Mouse (Mus musculus) cerebellum, adult 18-20 months (tissue): ENCODE data around the gene Cela2a.

Experiments used
- DNase-seq, 2 experiments: peaks; one replicate each; pipeline ENCODE4 v3.0.0; 2021

Cela2a gene

DNA sequence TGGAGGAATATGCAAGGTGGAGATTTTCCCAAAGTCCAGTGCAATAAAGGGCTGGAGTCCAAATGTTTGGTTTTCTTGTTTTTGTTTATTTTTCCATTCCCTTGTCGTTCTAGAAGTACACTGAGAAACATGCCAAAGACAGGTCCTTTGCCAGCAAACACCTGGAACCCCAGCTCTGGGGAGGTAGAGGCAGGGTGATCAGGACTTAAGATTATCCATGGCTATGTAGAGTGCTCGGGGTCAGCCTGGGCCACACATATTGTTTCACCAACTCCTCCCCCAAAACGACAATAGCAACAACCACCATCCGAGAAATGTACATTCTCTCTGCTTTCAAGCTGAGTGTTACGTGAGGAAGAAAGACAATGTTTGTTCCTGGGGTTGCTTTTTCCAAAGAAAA is at the start of gene Cela2a:
TSS of gene Cela2a (minus strand) at position 101 of the 400 bp plus-strand sequence.
- no peak for DNase-seq

DNA sequence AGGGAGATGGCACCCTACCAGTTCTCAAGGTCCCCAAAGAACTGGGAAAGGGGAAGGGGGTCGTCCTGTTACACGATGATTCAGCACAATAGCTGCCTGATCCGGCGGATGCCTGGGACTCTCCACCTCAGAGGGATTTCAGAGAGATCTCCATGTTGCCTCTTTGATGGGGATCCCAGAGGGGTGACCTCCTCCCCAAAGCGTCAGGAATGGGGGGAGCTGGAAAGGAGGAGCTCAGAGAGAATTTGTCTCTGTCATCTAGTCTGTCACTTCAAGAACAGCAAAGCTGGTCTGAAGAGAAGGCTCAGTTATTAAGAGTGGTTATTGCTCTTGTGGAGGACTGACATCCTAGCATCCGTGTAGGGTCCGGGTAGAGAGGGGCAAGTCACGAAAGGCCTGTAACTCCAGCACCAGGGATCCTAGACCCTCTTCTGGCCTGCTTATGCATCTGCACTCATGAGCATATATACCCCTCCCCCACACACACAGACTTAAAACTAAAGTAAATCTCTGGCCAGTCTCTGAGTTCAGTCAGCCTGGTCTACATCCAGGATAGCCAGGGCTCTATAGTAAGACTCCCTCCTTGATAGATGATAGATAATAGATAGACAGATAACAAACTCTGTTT is 49.6 kb upstream of the Cela2a start:
- no peak for DNase-seq

DNA sequence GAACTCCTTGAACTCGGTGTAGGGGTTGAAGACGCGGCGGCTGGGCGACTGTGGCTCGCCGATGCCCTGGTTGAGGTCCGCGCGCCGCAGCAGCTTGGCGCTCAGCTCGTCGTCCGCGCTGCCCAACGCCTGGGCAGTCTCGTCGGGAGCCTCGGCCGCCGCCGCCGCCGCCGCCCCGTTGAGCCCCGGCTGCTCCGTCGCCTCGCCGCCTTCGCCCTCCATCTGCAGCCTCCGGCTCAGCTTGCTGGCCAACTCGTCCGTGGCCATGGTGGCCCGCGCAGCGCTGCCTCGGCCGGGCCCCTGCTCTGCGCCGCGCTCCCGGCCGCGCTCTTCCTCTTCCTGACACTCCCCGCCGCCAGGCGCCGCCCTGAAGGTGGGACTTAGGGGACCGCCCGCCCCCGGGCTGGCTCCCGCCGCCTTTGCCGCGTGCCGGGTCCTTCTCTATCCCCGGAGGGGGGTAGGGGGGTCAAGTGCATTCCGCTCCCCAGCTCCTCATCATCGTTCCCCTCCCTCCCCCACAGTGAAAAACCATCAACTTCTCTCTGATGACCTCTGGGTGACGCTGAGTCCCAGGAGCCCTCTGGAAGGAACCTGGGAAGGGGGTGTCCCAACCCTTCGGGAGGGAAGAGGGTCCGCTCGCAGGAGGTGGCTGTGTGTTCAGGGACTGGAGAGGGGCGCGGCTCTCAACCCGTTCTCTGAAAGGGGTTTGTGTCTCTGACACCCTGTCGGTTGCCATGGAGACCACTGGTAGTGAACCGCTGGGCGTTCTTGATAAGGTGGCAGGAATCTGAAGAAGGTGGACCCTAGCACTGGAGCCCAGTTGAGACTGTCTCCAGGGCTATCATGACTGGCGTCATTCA is 48.9 kb upstream of the Cela2a start, which contains the start of gene Efhd2:
TSS of gene Efhd2 (minus strand) at position 320 of the 860 bp plus-strand sequence.
- peak; percentile 82 for DNase-seq

DNA sequence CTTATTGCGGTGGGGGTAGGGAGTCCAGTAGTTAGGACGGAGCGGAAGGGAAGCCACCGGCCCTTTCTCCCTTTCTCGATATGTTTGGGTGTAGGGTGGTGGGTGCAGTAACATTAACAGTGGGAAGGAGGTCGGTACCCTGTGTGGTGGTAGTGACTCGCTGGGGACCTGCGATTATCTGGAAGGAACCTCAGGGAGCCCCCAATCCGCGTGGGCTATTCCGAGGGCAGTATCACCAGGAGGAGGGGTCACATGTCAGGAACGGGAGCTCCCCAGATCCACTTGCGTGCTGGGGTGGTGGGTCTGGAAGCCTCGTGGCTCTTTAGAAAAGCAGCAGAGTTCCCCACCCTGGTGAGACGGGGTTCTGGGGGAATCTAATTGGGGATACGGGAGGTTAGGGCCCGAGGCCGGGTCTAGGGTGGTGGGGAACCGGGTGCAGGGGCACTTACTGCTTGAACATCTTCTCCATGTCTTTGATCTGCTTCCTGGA is 48.2 kb upstream of the Cela2a start:
- DNase-seq: no peak

DNA sequence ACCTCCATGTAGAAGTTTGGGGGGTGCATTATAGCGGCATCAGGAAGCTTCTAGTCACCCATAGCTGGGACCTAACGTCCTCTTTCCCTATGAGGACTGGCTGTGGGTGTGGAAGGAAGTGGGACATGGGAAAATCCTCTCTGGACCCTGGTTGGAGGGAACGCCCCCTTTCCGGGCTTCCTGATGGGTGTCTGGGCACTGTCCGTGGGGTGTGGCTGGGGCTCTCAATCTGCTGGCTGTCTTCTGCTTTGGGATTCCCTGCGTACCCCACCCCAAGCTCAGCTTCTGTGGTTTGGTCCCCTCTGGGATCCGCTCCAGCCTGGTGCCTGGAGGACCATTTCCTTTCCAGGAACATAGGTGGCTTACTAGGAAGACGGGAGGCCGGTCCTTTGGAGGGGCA is 47.0 kb upstream of the Cela2a start:
- peak in 1 of 2 experiments; percentile 26 for DNase-seq

DNA sequence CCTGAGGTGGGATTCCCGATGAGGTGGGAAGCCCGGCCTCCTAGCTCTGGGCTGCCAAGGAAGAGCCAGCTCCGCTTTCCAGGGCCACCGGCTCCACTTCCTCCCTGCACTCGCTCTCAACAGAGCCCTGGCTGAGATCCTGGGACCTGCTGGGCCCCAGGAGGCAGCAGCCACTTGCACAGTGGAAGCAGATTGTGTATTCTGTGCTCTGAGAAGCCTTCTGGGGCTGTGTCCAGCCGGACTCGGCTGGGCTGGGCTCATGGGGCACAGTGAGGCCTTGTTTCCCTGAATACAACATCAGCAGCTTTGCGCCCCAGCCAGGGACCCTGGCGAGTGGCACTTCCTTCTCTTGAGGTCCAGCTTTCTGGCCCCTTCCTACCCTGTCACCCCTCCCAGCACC is 45.9 kb upstream of the Cela2a start:
- DNase-seq: peak; percentile 71 to 74

DNA sequence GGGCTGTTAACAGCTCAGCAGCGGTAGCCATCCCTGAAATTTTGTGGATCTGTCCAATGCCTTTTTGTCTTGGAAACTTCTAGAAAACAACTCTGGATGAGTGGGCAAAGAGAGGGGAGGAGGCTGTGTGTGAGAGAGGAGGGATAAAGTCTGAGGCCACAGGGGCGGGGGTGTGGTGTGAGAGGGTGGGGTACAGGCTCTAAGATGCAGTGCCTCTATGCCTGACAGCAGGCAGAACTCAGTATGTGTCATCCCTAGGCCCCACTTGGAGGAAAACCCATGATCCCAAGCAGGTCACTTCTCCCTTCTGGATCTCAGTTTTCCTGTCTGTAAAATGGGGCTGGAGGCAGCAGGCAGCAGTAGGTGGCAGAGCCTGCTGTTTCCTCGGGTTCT is 45.4 kb upstream of the Cela2a start:
- DNase-seq: no peak

DNA sequence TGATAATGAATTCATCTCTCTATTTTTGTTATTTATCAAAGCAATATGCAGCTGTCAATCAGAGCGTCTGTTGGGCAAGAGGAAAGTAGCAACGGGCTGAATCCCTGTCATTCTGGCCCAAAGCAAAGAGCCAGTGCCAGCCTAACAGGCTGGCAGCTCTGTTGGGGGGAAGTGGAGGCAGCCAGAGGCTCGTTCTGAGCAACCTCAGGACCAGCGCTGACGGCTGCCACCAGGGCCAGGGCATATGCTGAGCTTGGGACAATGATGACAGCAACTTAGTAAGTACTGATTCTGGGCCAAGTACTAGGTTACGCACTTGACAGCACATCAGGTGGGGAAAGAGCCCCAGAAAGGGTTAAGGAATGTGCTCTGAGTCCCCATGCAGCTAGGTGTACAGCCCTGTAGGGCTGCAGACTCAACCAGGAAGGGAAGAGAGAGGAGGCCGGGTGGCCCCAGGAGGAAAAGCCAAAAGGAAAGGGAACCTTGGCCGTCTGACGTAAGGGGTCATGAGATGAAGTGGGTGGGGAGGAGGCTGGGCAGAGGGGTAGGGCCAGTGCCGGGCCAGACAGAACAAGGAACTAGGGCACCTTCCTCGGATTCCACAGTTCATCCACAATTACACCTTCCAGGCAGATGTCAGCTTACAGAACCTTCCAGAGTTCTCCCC is 44.8 kb upstream of the Cela2a start:
- peak; percentile 59 to 70 for DNase-seq

DNA sequence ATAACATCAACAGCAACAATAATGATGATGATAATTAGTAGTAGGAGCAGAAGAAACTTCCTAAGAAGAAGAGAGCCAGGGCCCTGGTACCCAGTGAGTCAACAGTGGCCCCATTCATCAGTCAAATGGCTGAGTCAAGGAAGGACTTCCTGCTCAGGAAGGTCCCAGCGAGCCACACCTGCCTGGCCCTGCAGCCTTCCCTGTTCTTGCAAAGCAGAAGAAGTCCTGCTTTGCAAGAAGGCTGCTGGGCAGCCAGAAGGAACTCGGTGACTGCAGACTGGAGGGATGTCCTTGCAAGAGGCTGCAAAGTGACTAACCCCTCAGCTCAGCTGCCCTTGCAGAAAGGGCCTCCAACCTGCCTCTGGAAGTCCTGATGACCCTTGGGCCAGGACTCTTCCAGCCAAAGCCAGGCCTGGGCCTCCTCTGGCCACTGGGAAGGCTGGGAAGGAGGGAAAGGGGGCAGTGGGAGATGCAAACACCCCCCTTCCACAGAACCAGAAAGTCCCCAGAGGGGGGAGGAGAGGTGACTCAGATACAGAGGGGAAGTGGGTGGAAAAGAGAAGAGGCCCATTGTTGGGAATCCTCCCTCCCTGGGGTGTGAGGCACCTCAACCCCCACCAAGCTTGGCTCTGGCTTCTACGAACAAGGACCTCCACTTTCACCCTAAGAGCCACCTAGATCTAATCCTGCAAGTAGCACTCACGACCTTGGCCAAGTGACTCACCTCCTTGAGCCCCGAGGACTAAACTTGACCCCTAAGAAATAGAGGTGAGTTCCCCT is 43.7 kb upstream of the Cela2a start:
- no peak for DNase-seq

DNA sequence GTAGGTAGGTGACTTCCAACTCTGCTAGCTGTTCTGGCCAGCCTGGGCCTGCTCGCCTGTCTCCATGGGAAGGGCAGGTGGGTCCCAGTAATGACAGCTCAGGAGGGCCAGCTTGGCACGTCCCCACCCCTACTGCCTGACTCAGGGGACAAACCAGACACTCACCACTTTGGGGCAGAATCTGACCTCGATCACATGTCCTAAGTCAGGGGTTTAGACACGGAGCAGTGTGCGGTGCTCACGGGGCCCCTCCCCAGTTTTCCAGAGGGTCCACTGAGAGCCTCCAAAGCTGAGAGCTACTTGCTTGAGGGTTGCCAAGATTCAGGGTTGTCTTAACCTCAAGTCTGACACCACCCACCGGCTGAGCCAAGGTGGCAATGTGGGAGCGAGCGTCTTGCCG is 42.1 kb upstream of the Cela2a start:
- DNase-seq: no peak

DNA sequence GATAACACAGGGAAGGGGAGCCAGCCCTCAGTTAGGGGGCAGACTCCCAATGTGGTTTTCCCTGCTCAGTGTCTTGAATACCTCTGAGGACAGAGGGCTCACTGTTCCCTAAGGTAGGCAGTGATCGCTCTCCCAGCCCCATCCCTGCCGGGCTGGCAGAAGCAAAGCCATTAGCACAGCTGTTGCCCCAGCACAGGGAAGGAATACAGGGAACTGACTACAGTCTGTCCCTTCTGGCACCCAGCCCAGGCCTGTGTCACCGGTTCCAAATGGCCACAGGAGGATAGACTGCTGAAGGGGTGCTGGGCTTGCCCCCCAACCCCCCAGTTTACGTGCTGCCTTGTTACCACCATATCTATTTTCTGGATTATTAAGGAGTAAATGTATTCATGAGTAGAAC is 41.5 kb upstream of the Cela2a start:
- peak; percentile 54 to 56 for DNase-seq

DNA sequence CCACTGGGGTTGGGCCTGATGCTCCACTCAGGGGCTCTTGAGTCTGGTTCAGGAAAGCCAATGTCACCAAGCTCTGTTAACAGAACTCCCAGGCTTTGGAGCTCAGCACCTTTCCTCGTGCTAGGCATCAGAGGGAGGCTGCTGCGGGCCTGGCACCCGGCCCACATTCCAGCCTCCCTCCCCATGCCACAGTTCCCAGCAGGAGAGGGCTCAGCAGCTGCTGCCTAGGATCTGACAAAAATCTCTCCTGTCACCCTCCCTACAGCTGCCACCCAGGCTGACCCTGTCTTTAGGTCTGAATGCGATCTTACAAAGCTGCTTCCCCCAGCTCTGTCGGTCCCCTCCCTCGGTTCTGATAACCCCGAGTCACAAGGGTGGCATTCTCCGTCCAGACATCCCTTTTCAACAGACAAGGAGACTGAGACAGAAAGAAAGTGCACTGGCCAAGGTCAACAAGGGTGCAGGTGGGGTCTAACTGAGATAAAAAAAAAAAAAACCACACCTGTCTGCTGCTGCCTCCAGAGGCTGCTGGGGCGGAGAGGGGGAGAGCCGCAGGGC is 41.1 kb upstream of the Cela2a start:
- DNase-seq: peak; percentile 43 to 52

DNA sequence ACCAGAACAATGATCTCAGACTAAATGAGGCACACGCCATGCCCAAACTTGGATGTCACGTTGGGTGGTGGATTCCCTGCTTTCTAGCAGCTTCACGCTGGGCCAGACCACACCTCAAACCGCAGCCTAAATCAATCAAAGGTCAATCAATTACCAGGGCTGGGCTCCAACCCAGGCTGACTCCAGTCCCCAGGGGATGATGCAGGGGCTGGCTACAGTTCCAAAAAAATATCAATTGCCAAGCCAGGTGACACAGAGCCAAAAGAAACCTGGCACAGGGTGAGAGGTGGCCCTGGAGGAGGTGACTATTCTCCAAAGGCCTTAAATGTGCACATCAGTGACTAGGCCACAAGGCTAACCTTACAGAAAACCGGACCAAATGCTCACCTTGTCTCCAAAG is 39.6 kb upstream of the Cela2a start:
- peak in 1 of 2 experiments; percentile 27 for DNase-seq

DNA sequence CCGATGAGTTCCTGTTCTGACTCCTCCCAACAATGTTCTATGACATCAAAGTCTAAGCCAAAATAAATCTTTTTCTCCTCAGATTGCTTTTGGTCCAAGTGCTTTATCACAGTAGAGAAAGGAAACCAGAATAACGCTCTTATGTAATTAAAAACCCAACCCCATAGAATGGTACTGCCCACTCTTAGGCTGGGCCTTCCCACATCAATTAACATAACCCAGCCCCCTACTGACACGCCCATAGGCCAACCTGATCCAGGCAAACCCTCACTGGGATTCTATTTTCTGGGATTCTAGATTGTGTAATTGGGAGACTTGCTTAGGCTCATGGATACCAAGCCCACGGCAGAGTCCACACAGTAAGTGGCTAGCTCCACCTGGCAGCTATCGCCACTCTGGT is 39.0 kb upstream of the Cela2a start:
- no peak for DNase-seq

DNA sequence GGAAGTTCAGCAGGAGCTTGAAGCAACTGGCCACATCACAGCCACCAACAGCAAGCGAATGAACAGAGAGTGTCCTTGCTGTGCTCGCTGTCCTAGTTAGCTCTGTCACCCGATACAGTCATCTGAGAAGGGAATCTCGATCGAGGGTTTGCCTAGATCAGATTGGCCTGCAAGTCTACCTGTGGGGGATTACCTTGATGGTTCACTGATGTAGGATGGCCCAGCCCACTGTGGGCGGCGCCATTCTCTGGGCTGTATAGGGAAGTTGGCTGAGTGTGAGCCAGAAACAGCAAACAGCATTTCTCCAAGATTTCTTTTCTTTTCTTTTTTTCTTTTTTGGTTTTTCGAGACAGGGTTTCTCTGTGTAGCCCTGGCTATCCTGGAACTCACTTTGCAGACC is 38.5 kb upstream of the Cela2a start:
- no peak for DNase-seq

DNA sequence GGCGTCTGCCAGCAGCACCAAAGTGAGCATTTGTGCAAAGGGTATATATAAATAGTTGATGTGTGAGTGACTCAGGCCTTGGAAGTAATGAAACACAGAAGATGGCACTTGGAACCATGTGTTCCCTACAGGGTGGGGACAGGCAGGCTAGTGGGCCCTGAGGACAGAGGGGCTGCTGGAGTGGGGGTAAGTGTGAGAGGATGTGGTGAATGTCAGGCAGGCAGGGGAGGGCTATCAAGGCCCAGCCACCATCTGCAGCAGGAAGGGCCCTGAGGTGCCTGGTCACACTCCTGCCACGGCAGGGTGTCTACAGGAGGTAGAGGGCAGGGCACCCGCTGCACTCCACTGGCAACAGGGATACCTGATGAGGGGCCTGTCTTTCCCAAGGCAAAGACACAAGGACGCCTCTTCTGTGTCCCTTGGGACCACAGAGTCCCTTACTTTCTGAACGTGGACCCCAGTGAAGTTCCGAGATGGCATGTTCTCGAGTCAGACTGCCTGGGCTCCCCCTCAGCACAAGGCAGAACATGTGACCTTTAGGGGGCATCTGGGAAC is 37.8 kb upstream of the Cela2a start:
- no peak for DNase-seq

DNA sequence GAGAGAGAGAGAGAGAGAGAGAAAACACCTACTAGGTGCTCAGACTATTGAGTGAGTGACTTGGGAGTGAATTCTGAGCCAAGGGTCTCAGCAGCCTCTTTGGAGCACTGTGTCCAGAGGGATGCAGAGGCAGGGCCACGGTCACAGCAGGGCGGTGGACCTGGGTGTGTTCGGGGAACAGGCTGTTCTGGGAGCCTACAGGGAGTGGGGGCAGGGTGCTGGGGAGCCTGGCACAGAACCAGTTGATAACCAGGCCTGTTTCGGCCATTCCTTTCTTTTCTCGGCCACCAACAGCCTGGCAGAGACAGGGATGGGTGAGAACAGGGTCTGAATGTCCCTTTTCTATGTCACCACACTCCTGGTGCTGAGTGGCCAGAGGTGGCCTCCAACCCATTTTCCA is 36.9 kb upstream of the Cela2a start:
- no peak for DNase-seq

DNA sequence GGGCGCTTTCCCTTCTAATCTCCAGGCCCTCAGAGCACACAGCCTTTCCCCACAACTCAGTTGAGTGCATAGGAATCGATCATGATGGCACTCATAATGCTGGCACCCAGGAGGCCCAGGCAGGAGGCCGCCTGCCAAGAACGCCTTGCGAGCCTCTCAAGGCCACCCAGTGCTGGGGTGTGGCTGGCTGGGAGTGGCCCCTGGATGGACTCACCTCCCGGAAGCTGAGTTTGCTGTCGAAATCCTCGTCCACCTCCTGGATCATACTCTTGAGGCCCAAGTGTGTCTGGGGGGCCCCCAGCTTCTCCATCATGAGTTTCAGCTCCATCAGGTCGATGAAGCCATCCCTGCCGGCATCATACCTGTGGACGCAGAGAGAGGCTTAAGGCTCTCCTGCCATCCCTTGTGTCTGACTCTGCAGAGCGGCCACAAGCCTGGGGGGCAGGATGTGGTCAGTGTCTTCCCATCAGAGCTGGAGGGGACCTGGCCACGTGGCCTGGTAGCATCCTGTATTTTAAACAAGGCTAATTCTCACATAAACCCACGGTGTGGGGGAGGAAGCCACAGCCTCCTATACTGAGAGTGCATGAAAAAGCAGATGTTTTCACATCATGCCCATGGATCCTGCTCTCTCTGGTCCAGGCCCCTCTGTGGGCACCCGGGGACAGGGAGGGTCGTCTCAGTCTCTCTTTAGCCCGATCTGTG is 35.8 kb upstream of the Cela2a start:
- DNase-seq: no peak

DNA sequence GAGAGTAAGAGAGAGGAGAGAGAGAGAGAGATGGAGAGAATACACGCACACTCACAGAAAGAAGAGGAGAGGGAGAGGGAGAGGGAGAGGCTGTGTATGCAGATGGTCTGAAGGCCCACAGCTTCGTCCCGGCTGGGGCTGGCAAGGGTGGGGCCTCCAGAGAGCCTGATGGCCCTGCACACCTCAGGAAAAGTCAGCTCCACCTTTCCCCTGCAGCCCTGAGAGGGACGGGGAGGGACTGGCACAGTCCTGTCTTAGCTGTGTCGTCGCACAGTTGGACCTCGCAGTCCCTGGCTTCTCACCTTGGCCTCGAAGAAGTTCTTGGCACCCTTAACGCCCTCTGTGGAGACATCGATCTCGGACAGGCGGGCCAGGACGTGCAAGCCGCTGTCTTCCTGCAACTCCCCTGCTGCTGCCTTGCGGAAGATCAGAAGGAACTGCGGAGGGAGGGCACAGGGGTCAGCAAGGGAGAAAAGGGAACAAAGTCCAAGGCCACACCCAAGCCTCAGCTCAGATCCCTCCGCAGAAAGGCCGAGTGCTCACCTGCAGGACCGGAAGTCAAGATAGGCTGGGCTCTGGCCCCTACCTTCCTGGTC is 34.4 kb upstream of the Cela2a start:
- peak in 1 of 2 experiments; percentile 29 for DNase-seq

DNA sequence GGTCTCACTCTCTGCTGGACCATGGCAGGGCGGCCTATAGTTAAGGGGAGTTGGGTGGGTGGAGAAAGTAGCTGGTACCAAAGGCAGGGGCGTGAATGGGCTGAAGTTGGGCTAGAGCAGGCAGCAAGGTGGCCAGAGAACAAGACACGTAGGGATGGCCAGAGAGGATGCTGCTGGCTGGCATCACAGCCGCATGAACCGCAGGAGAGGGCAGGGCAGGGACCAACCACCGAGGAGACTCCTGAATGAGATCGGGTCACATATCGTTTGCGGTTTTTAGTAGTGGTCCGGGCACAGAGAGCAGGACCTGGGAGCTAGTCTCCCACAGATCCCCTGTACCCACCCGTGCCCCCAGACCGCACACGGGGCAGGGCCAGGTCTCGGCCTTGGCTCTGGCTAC is 33.4 kb upstream of the Cela2a start:
- no peak for DNase-seq

DNA sequence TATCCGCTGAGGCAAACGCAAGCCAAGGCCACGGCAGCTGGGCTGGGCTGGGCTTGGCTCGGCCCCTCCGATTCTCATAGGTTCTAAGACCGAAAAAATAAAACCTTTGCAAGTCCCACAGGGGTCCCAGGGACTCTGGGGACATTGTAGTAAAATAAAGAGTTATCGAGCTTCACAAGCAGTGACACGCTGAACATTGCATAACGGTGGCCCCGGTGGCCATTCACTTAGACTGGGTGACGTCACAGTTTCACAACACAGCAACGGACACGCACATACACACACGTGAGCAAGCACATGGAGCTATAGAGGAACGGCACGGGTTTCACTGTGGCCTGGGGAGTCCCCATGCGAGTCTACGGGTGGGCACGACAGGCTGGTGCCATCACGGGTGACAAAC is 32.5 kb upstream of the Cela2a start:
- no peak for DNase-seq
